Mouse (Mus musculus): ENCODE results near the gene Rps15a.

Rps15a gene

DNA sequence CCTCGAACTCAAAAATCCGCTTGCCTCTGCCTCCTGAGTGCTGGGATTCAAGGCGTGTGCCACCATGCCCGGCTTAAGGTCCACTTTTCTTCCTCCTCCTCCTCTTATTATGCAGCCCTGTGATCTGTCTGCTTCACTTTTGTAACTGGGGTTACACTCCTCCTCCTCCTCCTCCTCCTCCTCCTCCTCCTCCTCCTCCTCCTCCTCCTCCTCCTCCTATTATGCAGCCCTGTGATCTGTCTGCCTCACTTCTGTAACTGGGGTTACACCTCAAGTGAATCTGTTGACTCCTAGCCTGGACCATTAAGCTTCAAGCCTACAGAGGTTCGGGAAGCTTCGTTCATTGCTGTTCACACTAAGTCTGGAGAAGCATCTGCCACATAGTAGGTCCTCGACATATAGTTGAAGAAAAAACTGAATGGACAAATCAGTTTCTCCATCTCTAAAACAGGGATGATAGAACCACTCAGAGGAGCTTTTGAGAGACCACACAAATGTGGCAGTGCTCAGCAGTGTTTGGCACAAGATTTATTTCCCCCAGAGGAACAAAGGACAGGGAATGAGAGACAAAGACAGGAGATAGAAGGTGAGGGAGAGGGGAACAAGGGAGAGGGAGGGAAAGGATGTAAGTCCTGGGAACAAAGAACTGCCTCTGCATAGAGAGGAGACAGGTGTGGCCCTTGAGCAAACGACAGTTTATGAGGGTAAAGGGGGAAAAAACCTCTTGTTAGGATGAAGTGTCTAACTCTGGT lies 975 bp upstream of the Rps15a start:
- DNase-seq (ENCODE audit: low read depth, low spot score), result peak; percentile 48

GRCm38 (mm10) chr7:118115533-118115876 lies 483 bp downstream of the Rps15a start:
- DNase-seq (ENCODE audit: low read depth, low spot score), result no peak

GRCm38 (mm10) chr7:118113541-118114297 lies 2.3 kb downstream of the Rps15a start:
- DNase-seq (ENCODE audit: low read depth, low spot score), result no peak

- no peak for DNase-seq (ENCODE audit: low read depth, low spot score)
Observed at GRCm38 (mm10) chr7:118111128-118111527, 4.9 kb downstream of the Rps15a start.

- DNase-seq (ENCODE audit: low read depth, low spot score), result peak; percentile 51
Observed at GRCm38 (mm10) chr7:118107671-118108070, 8.3 kb downstream of the Rps15a start.

DNA sequence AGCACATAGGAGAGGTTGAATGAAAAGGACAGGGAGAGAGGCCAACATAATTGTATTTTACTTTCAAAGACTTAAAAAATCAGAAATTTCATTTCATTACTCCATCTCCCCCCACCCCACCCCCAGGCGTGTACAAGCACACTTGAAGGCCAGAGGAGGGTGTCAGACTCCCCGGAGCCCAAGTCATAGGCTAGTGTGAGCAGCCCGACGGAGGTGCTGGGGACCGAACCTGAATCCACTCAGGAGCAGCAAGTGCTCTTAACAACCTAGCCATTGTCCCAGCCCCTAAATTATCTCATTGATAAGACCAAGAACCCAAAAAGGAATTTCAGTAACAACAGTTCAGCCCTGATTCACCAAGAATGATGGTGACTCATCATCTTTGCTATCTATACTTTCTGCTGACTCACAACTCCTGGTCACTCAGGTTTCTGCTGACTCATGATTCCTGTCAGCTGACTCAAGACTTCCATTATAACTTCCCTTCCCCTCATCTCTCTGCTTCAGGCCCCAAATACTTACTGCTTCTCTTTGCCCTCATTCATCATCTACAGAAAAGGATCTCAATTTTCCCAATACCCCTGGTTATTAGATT lies 11.4 kb downstream of the Rps15a start:
- DNase-seq (ENCODE audit: low read depth, low spot score), result peak; percentile 82

DNA sequence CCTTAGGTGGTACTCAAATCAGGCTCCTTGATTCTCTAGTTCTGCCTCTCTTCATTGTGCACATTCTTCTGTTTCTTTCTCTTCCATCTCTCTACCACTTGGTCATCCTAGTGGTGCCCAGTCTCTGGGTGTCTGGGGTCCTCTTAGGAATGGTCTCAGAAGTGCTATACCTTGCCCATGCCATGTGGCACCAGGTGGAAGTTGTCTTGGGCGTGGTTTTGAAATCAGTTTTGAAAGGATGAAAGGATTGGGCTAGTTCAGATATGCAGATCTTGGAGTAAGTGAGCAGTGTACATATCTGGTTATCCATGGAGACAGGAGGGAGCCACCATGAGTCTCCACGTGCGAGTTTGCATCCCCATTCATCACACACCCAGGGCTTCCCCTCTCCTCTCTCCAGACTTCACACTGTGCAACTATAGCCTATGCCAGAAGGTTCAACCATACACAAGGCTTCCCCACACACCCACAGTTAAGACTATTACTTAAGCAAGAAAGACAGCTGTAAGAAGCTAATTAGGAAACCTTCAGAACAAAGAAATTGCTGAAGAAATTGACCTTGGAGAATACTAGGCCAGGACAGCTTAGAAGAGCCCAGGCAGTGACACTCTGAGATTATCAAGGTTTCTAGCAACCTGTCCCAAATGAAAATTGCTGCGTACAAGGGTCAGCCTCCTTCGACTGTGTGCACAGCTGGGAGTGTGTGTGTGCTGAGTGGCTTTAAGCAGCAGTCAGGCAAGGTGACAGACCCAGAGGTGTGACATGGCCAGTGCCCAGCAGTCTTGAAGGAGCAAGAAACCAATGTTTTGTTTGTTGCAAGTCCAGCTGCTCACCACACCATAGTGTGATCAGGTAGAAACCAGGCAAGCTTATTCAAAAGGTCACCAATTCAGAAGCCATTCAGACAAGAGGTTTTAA lies 12.3 kb downstream of the Rps15a start:
- DNase-seq (ENCODE audit: low read depth, low spot score), result peak; percentile 70

DNA sequence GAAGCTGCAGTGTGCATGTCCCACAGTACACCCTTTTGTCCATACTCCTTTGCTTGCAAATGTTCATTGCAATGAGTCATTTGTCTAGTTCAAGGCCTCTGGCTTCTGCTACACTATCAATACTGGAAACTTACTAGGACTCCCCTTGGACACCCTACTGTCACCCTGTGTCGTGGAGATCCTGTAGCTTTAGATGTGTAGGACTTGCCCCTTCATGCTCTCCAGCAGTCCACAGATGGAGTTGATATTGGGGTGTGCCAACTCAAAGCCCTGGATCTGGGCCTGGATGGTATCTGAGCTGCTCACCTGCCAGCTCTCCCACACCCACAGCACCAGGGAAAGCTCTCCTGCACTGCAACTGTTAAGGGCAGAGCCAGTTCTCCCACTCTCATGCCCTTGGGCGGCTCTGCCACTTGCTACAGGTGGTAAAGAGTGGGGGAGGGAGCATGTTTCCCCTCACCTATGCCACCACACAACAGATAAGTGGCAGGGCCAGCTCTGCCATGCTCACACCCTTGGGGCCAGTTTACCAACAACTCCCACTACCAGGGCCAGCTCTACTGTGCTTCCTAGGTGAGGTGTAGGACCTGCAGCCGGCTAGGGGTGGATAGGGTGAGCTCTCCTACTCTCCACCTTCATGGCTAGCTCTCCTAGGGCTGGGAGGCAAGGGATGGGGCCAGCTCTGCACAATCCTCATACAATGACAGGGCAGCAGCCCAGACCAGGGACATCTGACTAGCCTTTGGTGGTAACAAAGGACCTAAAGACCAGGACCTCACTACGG lies 13.1 kb downstream of the Rps15a start:
- DNase-seq (ENCODE audit: low read depth, low spot score), result no peak

GRCm38 (mm10) chr7:118102231-118102630 lies 13.8 kb downstream of the Rps15a start:
- DNase-seq (ENCODE audit: low read depth, low spot score), result peak; percentile 86

GRCm38 (mm10) chr7:118097615-118098014 lies 18.4 kb downstream of the Rps15a start:
- DNase-seq (ENCODE audit: low read depth, low spot score), result no peak

- DNase-seq (ENCODE audit: low read depth, low spot score), result no peak
Observed at GRCm38 (mm10) chr7:118079987-118080386, 36.0 kb downstream of the Rps15a start.

- DNase-seq (ENCODE audit: low read depth, low spot score), result peak; percentile 44
Observed at GRCm38 (mm10) chr7:118079097-118079496, 36.9 kb downstream of the Rps15a start.

DNA sequence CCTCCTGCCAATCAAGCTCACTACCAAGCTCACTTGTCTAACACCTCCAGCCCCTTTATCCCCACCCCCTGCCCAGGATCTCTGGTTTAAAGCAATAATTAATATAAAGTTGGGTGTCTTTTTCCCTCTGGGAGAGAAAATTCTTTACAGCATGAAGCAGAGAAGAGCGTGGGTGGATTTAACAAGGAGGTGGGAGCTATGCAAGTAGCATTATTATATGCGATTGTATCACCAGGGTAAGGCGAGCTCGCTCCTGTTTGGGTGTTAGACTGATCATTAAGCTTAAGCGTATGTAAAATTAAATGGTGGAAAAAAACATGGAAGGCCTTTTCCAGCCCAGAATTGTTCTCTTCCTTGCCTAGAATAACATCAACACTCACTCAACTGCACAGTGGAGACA lies 48.7 kb downstream of the Rps15a start:
- DNase-seq (ENCODE audit: low read depth, low spot score), result no peak

DNA sequence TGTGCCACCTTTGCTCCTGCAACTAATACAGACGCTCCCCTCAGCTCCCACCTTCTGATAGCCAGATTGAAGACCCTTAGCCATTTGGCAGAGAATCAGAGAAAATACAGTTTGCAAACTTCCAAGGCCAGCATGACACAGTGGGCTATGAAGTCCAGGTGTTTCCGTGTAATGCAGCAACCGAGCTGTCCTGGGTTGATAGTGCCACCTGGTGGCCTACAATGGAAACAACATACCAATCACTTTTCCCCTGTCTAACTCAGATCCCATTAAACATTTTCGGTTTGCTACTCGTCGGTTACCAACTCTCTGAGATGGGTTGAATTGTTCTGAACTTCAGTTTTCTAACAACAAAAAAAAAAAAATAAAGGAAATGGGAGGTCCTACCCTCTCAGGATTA lies 59.7 kb downstream of the Rps15a start:
- peak; percentile 66 for DNase-seq (ENCODE audit: low read depth, low spot score)

Measured in ZHBTc4 (cell line).